Mouse (Mus musculus) forelimb bud, embryonic 11.5 days (tissue): ENCODE results near the gene Stx16.

ENCODE experiments used
- DNase-seq: peaks from one replicate; pipeline ENCODE4 v3.0.0-alpha.2; 2012; ENCODE audit warnings: low read depth, low spot score

The Stx16 gene

DNA sequence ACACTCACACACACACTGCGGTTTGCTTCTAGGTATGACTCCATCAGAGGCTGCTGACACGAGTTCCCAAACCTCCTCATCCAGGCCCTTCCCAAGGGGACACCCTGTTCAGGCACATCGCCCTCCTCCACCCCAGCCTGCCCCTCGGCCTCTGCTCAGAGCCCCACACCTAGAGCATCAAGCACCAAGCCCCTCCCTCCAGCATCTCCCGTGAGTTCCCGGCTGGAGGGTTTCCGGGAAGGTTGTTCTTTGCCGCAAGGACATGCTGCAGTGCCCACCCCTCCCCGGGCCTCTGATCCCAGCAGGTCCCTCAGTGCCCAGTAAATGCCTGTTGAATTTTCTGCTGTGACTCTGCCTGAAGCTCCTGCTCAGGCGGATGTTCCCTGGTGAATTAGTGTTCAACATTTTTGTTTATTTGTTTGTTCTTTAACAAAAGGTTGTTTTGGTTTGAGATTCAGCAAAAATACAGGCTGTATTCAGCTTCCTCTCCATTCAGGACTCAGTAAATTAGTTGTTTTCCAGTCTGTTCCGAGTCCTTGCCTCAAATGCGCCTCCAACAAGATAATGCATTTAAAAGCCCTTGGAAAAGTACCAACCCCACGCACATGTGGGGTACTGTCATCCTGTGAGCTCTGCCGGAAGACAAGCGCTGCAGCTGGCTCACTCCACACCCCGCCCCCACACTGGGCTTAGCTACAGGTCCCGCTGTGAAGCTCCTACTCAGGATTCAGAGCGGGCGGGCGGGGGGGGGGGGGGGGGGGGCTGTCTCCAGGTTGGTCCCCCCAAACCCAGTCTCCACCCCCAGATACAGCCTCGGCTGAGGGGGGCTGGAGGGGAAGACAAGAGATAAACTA is 50.6 kb downstream of the Stx16 start:
- DNase-seq: peak; percentile 30

GRCm38 (mm10) chr2:174127376-174127713 is 51.2 kb downstream of the Stx16 start:
- no peak for DNase-seq

DNA sequence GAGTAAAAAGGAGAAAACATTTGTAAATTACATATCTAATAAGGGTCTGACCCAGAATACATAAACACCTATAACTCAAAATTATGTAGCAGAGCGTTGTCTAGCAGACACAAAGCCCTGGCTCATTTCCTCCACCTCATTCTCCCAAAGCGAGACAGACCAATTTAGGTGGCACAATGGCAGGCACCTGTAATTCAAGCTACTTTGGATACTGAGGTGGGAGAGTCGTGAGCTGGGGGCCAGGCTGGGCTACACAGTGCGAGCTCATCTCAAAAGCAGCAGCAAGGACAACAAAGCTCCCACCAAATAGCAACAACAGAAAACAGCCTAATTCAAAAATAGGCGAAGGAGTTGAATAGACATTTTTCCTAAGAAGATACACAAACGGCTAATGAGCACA is 52.8 kb downstream of the Stx16 start:
- DNase-seq: no peak

- DNase-seq: no peak
These were observed 54.5 kb downstream of the Stx16 start for GRCm38 (mm10) chr2:174130468-174131097.

GRCm38 (mm10) chr2:174132413-174132969 is 56.4 kb downstream of the Stx16 start:
- DNase-seq: no peak
